Mouse (Mus musculus) right cerebral cortex, postnatal 14 days (tissue): ENCODE data around the gene Trpm1.

Experiments
- DNase-seq: peaks from one replicate; pipeline ENCODE4 v3.0.0; 2022

Trpm1 gene

GRCm38 (mm10) chr7:64296286-64297010, 142.8 kb downstream of the Trpm1 start:
- no peak for DNase-seq

DNA sequence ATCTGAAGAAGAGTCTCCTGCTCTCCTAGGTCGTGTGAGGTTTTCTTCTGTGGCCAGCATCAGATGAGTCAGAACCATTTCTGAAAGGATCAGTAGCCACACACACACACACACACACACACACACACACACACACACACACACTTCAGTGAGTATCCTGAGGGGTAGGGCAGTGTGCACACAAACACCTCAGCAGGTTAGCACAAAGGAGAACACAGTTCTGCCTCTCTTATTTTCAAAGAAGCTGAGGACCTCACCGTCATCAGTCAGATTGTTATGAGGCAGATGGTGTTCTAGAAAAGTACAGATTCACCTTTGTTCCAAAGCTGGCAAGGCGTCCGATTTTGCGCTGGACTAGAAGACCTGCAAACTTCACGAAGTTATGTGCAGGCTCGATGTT, 156.6 kb downstream of the Trpm1 start:
- DNase-seq: no peak

GRCm38 (mm10) chr7:64310756-64311155, 157.1 kb downstream of the Trpm1 start:
- no peak for DNase-seq

- DNase-seq: no peak
Measured at GRCm38 (mm10) chr7:64312811-64313210, 159.2 kb downstream of the Trpm1 start.
